Mouse (Mus musculus) layer of hippocampus, postnatal 10 days (tissue): ENCODE measurements around the gene Napepld. TPM values are rescaled to one million over a fixed set of nuclear protein-coding genes. Genes with fewer than 3 reads are reported as not detected.
"Not testable (repeated sequence)": the region's sequence is repeated elsewhere in the genome, so short reads cannot be mapped to it uniquely, and the experiment has no call there.

Experiments
- DNase-seq, 2 experiments: peaks; one replicate each; pipeline ENCODE4 v3.0.0; 2021; ENCODE audit warnings: low spot score in 2 of 2
- total RNA-seq, 2 experiments: library from RNA; stranded (reverse); gene quantifications; 2 replicates each; pipeline ENCODE4 v1.2.3; 2021

Napepld gene
- total RNA-seq, 2 experiments from 2014 or later: 6.6 to 7.1 TPM

- no peak for DNase-seq
These were observed 5.3 kb upstream of the Napepld start for GRCm38 (mm10) chr5:21706546-21706945.

GRCm38 (mm10) chr5:21703708-21704107 lies 2.5 kb upstream of the Napepld start:
- no peak for DNase-seq

- no peak for DNase-seq
These were observed 1.8 kb upstream of the Napepld start for GRCm38 (mm10) chr5:21702873-21703475.

GRCm38 (mm10) chr5:21702009-21702364 lies 791 bp upstream of the Napepld start:
- DNase-seq: no peak

- DNase-seq: no peak
These were observed 262 bp downstream of the Napepld start for GRCm38 (mm10) chr5:21700934-21701333.

GRCm38 (mm10) chr5:21700272-21700821 lies 849 bp downstream of the Napepld start:
- DNase-seq: no peak

GRCm38 (mm10) chr5:21699555-21699954 lies 1.6 kb downstream of the Napepld start:
- not testable (repeated sequence) for DNase-seq

GRCm38 (mm10) chr5:21694854-21695490 lies 6.2 kb downstream of the Napepld start:
- no peak for DNase-seq

GRCm38 (mm10) chr5:21693372-21693870 lies 7.8 kb downstream of the Napepld start:
- DNase-seq: no peak

- DNase-seq: no peak
These were observed 9.0 kb downstream of the Napepld start for GRCm38 (mm10) chr5:21692230-21692629.

- DNase-seq: peak in 1 of 2 experiments; percentile 14
These were observed 14.2 kb downstream of the Napepld start for GRCm38 (mm10) chr5:21687042-21687441.

- no peak for DNase-seq
These were observed 16.2 kb downstream of the Napepld start for GRCm38 (mm10) chr5:21685001-21685400.

GRCm38 (mm10) chr5:21683811-21684210 lies 17.4 kb downstream of the Napepld start:
- DNase-seq: no peak

- DNase-seq: no peak
These were observed 20.3 kb downstream of the Napepld start for GRCm38 (mm10) chr5:21680940-21681339.

- DNase-seq: no peak
These were observed 21.2 kb downstream of the Napepld start for GRCm38 (mm10) chr5:21680029-21680428.

GRCm38 (mm10) chr5:21678363-21678762 lies 22.8 kb downstream of the Napepld start:
- DNase-seq: no peak

- peak in 1 of 2 experiments; percentile 35 for DNase-seq
These were observed 23.3 kb downstream of the Napepld start for GRCm38 (mm10) chr5:21677939-21678338.

GRCm38 (mm10) chr5:21675494-21675893 lies 25.7 kb downstream of the Napepld start:
- DNase-seq: no peak

GRCm38 (mm10) chr5:21675019-21675418 lies 26.2 kb downstream of the Napepld start:
- no peak for DNase-seq

- no peak for DNase-seq
These were observed 27.5 kb downstream of the Napepld start for GRCm38 (mm10) chr5:21673742-21674141.

- no peak for DNase-seq
These were observed 28.2 kb downstream of the Napepld start for GRCm38 (mm10) chr5:21672812-21673635.

GRCm38 (mm10) chr5:21669307-21669706 lies 31.9 kb downstream of the Napepld start:
- DNase-seq: no peak
